Mouse (Mus musculus) lung, embryonic 15.5 days (tissue): ENCODE measurements at regions not wholly inside any gene's neighbourhood (a gene's known extent, or its start where the extent isn't known, plus 50 kb on each side); places are given as distances from the start of the nearest gene placed in this dataset.

Source experiments
- ATAC-seq: fragments of 200-750 bp; cut with Nextera tagmentation; 2 replicates; pipeline ENCODE4 v1.8.0; 2017; ENCODE audit warnings: moderate number of reproducible peaks, borderline replicate concordance; ENCODE audit not compliant: low FRiP score, low TSS enrichment; ENCODE audit errors: extremely low read depth
- H3K27ac ChIP-seq: fragments of 300-500 bp; sonication (generic); 2 replicates; pipeline ENCODE4 v1.5.1; 2015; ENCODE audit warnings: moderate library complexity, mild to moderate bottlenecking, inconsistent platforms
- H3K27me3 ChIP-seq: fragments of 300-500 bp; sonication (generic); 2 replicates; pipeline ENCODE4 v1.6.1; 2015; ENCODE audit warnings: inconsistent platforms
- H3K36me3 ChIP-seq: fragments of 300-500 bp; sonication (generic); 2 replicates; pipeline ENCODE4 v1.6.1; 2015; ENCODE audit warnings: inconsistent platforms
- H3K4me1 ChIP-seq: fragments of 300-500 bp; sonication (generic); 2 replicates; pipeline ENCODE4 v1.6.1; 2015; ENCODE audit warnings: inconsistent platforms
- H3K4me2 ChIP-seq: fragments of 300-500 bp; sonication (generic); 2 replicates; pipeline ENCODE4 v1.6.1; 2015; ENCODE audit warnings: inconsistent platforms, mild to moderate bottlenecking, moderate library complexity
- H3K4me3 ChIP-seq: fragments of 300-500 bp; sonication (generic); 2 replicates; pipeline ENCODE4 v1.5.1; 2015; ENCODE audit warnings: mild to moderate bottlenecking, inconsistent platforms
- H3K9ac ChIP-seq: fragments of 300-500 bp; sonication (generic); 2 replicates; pipeline ENCODE4 v1.6.1; 2015; ENCODE audit warnings: inconsistent platforms
- H3K9me3 ChIP-seq: fragments of 300-500 bp; sonication (generic); 2 replicates; pipeline ENCODE4 v1.6.1; 2016; ENCODE audit warnings: inconsistent platforms
- WGBS: fragments of 180-500 bp; shearing (Covaris S2); methylation state at CpG from one replicate; pipeline ENCODE4 v1.1.7; 2015; 5-methylcytosine and 5-hydroxymethylcytosine counted together

DNA sequence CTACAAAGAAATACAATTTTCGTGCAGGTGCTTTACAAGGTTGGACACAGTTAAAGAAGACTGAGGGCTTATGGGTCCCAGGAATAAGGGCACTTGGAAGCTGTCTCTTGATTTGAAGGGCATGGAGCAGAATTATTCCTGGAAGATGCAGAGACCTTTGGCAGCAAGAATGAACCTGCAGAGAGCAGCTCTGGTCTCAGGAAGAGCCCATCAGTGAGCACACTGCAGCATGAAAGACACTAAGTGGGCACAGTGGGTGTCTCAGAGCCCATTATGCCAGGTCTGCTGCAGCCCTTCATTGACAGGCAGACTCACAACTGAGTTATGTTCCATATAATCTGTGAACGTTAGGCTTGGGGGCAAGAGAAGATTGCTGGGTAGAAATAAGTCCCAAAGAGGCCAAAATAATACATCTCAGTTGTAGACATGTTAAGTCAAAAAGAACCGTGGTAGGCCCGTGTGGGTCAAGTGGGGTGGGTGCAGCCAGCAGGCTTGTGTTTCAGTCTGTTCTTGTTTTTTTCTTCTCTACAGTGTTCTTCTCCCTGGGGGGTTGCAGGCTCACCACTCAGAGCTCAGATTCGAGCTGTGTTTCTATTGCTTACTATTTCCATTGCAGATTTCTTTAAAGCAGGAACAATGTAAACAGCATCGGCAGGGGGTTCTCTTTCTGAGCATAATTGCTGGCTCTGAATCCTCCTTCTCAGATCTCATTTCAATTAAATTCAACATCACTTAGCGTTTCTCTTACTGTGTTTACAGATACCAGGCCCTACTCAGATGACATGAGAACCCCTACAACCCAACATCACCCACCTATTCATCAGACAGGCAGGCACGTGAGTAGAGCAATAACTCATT lies 347.1 kb downstream of the Med10 start:
- no peak for ATAC-seq
- Histone ChIP-seq H3K4me1 (no peaks in the 10 kb centered on the region), H3K4me3 (no peak overlapping the region), H3K27ac (no peak overlapping the region), H3K9ac (no peak overlapping the region), H3K9me3 (no peaks in the 10 kb centered on the region), H3K27me3 (no peaks in the 10 kb centered on the region), H3K36me3 (no peaks in the 10 kb centered on the region), H3K4me2 (no peak overlapping the region)
- WGBS: 27% methylated on average over 8 of the region's 8 CpGs

DNA sequence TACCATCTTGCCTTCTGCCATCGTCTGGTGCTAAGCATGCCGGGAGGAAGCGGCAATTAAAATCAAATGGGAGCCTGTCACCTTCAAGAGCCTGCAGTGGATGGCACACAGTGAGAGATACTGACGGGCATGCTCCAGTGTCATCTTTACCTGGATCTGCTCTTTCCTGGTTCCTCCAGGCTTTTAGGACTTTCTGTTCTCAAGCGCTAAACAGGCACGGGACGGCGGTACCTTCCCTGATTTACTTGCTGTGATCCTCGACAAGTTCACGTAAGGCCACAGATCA lies 347.6 kb downstream of the Med10 start:
- no peaks in the 10 kb centered on the region for H3K27me3 ChIP-seq
- WGBS: 48% methylated on average over 10 of the region's 10 CpGs
- no peaks in the 10 kb centered on the region for H3K36me3 ChIP-seq
- H3K4me1 ChIP-seq: no peaks in the 10 kb centered on the region
- H3K9me3 ChIP-seq: no peaks in the 10 kb centered on the region
- H3K4me2 ChIP-seq: no peak overlapping the region
- H3K27ac ChIP-seq: no peak overlapping the region
- no peak for ATAC-seq
- no peak overlapping the region for H3K4me3 ChIP-seq
- no peak overlapping the region for H3K9ac ChIP-seq

DNA sequence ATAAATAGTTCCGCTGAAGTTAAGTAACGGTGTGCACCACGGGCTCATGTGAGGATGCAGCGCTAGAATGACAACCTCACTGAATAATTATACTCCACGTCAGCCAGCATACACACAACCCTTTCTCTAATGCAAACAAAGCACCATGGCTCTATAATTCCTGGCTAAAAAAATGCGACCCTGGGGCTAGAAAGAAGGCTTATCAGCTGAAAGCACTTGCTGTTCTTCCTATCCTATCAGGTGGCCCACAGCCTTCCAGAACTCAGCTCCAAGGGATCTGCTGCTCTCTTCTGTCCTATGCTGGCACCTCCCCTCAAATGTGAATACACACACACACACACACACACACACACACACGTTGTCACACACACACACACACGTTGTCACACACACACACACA lies 350.9 kb downstream of the Med10 start:
- H3K4me1 ChIP-seq: no peaks in the 10 kb centered on the region
- H3K4me2 ChIP-seq: no peak overlapping the region
- WGBS: 48% methylated on average over 8 of the region's 8 CpGs
- no peaks in the 10 kb centered on the region for H3K36me3 ChIP-seq
- no peak overlapping the region for H3K9ac ChIP-seq
- no peaks in the 10 kb centered on the region for H3K27me3 ChIP-seq
- H3K27ac ChIP-seq: no peak overlapping the region
- H3K9me3 ChIP-seq: no peaks in the 10 kb centered on the region
- H3K4me3 ChIP-seq: no peak overlapping the region
- no peak for ATAC-seq

DNA sequence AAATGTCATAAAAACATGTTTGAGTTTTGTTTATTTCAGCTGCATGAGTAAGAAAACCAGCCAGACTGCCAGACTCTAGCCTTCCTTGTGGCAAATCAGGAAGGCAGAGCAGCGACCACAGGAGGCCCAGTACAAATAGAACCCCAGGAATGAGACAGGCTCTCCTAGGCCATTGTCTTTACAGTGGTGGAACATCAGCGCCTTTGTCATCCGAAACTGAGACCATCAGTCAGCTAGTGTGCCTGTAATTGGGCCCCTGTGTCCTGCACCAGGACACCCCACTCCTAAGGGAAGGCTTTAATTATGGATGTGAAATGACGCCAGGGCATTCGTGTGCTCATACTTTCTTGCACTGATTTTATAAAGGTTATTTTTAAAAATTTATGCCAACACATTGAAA lies 353.4 kb downstream of the Med10 start:
- no peaks in the 10 kb centered on the region for H3K4me1 ChIP-seq
- H3K4me3 ChIP-seq: no peak overlapping the region
- ATAC-seq: no peak
- H3K9ac ChIP-seq: no peak overlapping the region
- H3K36me3 ChIP-seq: no peaks in the 10 kb centered on the region
- no peak overlapping the region for H3K27ac ChIP-seq
- H3K4me2 ChIP-seq: no peak overlapping the region
- no peaks in the 10 kb centered on the region for H3K9me3 ChIP-seq
- WGBS: 64% methylated on average over 5 of the region's 5 CpGs
- H3K27me3 ChIP-seq: no peaks in the 10 kb centered on the region

DNA sequence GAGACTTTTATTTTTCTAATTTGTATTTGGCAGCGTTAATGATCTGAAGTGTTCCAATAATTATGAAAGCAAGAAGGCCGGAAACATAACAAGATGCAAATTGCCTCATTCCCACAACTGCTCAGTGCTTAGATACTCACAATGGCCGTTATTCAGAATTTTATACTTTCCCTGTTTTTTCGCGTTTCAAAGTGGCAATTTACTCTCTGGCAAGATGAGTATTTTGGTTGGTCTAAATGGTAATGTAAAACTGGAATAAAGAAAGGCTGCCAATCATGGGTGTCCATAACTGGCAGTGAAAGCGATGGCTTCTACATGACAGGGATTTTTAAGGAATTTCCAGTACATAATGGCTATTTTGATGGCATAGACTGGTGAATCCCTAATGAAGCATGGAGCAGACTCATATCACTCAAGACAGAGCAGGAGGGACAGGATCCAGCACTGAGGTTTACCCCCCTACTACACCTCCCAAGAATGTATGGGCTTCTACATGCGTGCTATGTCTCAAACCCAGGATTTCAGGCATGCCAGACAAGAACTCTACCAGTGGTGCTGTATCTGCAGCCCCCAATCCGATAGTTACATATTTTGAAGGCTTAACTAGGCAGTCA lies 354.9 kb downstream of the Med10 start:
- no peaks in the 10 kb centered on the region for H3K36me3 ChIP-seq
- no peak overlapping the region for H3K9ac ChIP-seq
- no peak overlapping the region for H3K27ac ChIP-seq
- WGBS: 89% methylated on average over 8 of the region's 8 CpGs
- no peaks in the 10 kb centered on the region for H3K4me1 ChIP-seq
- ATAC-seq: no peak
- H3K4me3 ChIP-seq: no peak overlapping the region
- H3K27me3 ChIP-seq: no peaks in the 10 kb centered on the region
- no peaks in the 10 kb centered on the region for H3K9me3 ChIP-seq
- no peak overlapping the region for H3K4me2 ChIP-seq

DNA sequence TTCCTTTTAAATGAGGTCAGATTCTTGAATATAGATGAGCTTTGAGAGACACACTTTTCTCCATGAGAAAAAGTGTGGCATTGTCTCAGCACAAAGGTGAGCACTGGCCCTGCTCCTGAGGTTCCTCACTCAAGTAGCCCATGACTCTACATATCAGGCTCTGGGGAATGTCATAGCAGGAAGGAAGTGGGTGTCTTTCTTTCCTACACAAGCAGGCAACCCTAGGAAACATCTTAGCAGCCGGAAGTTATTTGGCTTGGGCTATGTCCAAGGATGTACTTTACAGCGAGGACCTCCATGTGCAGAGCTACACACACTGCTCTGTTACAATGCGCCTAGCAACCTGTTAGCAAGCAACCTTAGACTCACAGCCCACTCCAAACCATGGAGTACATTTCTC lies 356.9 kb downstream of the Med10 start:
- Histone ChIP-seq H3K9ac (no peak overlapping the region), H3K36me3 (no peaks in the 10 kb centered on the region), H3K4me3 (no peak overlapping the region), H3K27me3 (no peaks in the 10 kb centered on the region), H3K4me1 (no peaks in the 10 kb centered on the region), H3K9me3 (no peaks in the 10 kb centered on the region), H3K27ac (no peak overlapping the region), H3K4me2 (no peak overlapping the region)
- WGBS: 64% methylated on average over 3 of the region's 3 CpGs
- no peak for ATAC-seq

DNA sequence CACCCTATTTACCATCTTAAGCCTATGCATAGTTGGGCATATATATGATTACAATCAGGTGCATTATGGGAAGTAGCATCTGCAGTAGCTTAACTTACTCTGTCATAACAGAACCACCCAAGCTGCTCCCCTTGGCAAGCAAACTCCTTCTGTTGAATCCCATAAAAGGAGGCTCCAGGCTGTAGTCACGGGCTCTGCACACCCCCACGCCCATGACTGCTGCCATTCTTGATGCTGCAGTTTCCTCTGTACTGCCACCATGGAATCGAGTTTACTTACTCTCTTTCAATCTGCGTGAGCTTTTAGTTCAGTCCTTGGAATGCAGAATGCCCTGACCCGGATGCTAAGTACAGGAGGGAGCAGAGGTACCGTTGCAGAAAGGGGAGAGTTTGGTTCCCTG lies 357.4 kb downstream of the Med10 start:
- H3K36me3 ChIP-seq: no peaks in the 10 kb centered on the region
- H3K27ac ChIP-seq: no peak overlapping the region
- H3K27me3 ChIP-seq: no peaks in the 10 kb centered on the region
- no peak overlapping the region for H3K4me2 ChIP-seq
- H3K9me3 ChIP-seq: no peaks in the 10 kb centered on the region
- H3K4me1 ChIP-seq: no peaks in the 10 kb centered on the region
- no peak overlapping the region for H3K4me3 ChIP-seq
- WGBS: 54% methylated on average over 6 of the region's 6 CpGs
- H3K9ac ChIP-seq: no peak overlapping the region
- ATAC-seq: no peak

DNA sequence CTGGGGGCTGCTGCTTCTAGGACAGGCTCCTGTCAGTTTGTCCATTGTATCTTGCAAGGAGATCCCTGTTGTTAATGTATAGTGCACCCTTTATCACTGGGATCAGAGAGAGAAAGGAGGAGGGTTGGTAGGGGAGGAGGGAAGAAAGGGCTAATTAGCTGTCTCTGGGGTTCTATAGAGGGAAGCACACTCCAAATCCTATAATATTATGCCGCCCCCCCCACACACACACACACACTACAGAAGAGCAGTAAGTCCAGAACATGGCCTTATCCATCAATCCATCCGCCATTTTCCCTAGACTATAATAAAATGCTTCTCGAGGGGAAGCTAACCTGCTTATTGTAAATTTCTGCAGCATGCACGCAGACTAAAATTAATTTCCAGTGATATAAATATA lies 359.9 kb downstream of the Med10 start:
- Histone ChIP-seq H3K27ac (no peak overlapping the region), H3K4me1 (no peaks in the 10 kb centered on the region), H3K9ac (no peak overlapping the region), H3K9me3 (no peaks in the 10 kb centered on the region), H3K4me3 (no peak overlapping the region), H3K27me3 (no peaks in the 10 kb centered on the region), H3K36me3 (no peaks in the 10 kb centered on the region), H3K4me2 (no peak overlapping the region)
- 94% methylated on average over 4 of the region's 4 CpGs for WGBS
- no peak for ATAC-seq

DNA sequence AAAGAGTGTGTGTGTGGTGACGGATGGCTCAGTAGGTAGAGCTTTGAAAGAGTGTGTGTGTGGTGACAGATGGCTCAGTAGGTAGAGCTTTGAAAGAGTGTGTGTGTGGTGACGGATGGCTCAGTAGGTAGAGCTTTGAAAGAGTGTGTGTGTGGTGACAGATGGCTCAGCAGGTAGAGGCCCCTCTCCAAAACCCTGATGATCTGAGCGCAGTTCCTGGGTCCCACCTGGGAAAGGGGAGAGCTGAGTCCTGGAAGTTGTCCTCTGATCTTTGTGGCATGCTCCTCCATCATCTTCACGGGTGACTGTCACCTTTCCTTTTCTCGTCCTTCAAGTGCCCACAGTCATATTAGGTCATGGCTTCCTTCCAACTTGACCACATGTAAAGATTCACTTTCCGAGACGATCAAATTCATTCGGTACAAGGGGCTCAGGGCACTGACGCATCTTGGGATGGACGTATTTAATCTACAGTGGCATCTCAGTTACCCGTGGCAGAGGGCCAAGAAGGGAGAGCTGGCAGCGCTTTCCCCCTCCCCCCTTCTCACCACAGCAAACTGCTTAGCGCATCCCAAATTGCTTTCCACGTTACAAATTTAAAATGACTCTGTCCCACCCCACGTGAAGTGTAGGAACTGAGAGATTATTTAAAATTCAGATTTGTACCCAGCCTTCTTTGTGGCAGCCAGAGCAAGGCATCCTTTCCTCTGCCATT lies 363.5 kb downstream of the Med10 start:
- no peak overlapping the region for H3K4me2 ChIP-seq
- no peak overlapping the region for H3K9ac ChIP-seq
- no peaks in the 10 kb centered on the region for H3K36me3 ChIP-seq
- WGBS: 66% methylated on average over 15 of the region's 15 CpGs
- H3K4me3 ChIP-seq: no peak overlapping the region
- H3K27me3 ChIP-seq: no peaks in the 10 kb centered on the region
- ATAC-seq: no peak
- H3K27ac ChIP-seq: no peak overlapping the region
- H3K9me3 ChIP-seq: no peaks in the 10 kb centered on the region
- no peaks in the 10 kb centered on the region for H3K4me1 ChIP-seq

DNA sequence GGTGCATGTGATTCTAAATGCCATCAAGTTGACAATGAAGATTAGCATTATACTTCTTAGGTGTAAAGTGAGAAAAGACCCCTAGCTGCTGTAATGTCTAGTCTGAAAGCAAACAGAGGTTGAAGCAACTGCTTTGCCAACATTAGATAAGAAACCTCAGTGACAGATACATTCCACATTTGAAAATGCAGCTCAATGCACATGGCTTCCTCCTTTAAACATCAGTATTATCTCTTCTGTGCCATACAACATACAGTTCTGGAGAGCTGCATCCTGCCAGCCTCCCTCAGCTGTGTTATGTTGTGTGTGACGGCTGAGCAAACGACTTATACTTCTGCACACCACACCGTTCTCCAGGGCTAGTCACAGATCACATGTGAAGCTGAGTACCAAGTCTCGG lies 365.6 kb downstream of the Med10 start:
- no peak overlapping the region for H3K27ac ChIP-seq
- no peaks in the 10 kb centered on the region for H3K36me3 ChIP-seq
- no peaks in the 10 kb centered on the region for H3K4me1 ChIP-seq
- H3K27me3 ChIP-seq: no peaks in the 10 kb centered on the region
- no peak for ATAC-seq
- H3K9ac ChIP-seq: no peak overlapping the region
- no peaks in the 10 kb centered on the region for H3K9me3 ChIP-seq
- H3K4me3 ChIP-seq: no peak overlapping the region
- WGBS: 44% methylated on average over 4 of the region's 4 CpGs
- no peak overlapping the region for H3K4me2 ChIP-seq

DNA sequence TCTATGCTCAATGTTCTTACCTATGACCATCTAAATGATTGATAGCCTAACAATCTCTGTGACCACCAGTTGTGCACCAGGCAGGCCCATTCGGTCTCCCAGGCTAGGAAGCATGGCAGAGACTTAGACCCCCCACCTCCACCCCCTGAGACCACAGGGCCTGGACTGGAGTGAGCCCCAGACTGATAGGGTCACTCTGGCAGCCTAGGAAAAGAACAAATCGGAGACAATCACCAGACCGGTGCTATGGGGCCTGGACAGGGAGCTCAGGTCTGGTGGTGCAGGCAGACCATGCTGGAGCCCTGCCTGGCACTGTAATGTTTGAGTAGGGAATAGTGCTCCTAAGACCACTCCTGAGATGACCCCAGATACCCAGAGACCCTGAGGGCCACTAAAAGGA lies 366.7 kb downstream of the Med10 start:
- Histone ChIP-seq H3K9ac (no peak overlapping the region), H3K9me3 (no peaks in the 10 kb centered on the region), H3K4me2 (no peak overlapping the region), H3K4me1 (no peaks in the 10 kb centered on the region), H3K4me3 (no peak overlapping the region), H3K27me3 (no peaks in the 10 kb centered on the region), H3K27ac (no peak overlapping the region), H3K36me3 (no peaks in the 10 kb centered on the region)
- 75% methylated on average over 3 of the region's 3 CpGs for WGBS
- no peak for ATAC-seq

DNA sequence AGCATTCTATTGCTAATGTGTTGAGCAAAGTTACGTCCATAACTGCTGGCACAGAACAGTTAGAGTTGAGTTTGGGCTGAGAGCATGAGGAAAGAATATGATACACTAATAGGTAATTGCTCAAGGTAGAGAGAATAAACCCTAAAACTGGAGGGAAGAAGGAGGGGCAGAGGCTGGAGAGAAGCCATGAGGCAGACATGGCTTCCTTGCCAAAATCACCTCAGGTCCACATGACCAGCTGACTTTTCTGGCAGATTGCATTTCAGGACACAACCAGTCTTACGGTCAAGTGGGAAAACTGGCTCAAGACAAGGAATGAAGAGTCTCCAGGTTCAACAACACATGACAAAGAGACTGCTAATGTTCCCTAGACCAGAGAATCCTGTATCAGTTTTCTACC lies 374.9 kb downstream of the Med10 start:
- H3K27me3 ChIP-seq: no peaks in the 10 kb centered on the region
- H3K36me3 ChIP-seq: no peaks in the 10 kb centered on the region
- H3K4me2 ChIP-seq: no peak overlapping the region
- no peaks in the 10 kb centered on the region for H3K4me1 ChIP-seq
- 80% methylated on average over 2 of the region's 2 CpGs for WGBS
- H3K9me3 ChIP-seq: no peaks in the 10 kb centered on the region
- no peak overlapping the region for H3K9ac ChIP-seq
- H3K4me3 ChIP-seq: no peak overlapping the region
- H3K27ac ChIP-seq: no peak overlapping the region
- ATAC-seq: no peak
